In the genomic region with DNA sequence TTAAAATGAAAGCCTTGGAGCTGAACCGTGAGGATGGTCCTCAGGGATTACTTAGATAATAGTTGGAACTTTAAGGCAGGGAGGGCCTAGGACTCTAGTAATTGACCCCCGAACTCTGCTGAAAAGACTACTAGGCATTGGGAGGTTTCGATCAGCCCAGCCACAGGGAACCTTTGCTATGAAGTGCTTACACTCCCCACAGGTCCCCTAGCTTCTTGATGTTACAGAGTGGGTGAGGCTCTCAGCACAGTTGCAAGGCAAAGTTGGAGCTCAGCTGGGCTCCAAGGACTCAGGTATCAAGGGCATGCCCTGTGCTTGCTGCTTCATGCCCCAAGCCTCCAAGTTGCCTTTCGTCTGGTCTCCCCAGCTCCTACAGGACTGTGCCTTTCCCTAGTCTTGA, we compare ENCODE assay signal across 8 mouse cellular contexts. TPM values are rescaled to one million over a fixed set of nuclear protein-coding genes. Genes with fewer than 3 reads are reported as not detected.
DNase-seq lines count a peak whose midpoint lies in the region; ATAC-seq lines count a peak whose summit lies in the region.

No protein-coding gene starts in this region.

- peaks cover 49% of the 10 kb centered on the region for H3K4me1 ChIP-seq in heart, embryonic 15.5 days (replicated peaks)
- H3K4me1 ChIP-seq in brown adipose tissue, adult 24 weeks (ENCODE audit: control insufficient read depth, insufficient read depth, insufficient read length, low read length), result peaks cover 23% of the 10 kb centered on the region
- peaks cover 24% of the 10 kb centered on the region for H3K4me1 ChIP-seq in hindbrain, embryonic 16.5 days (ENCODE audit: control insufficient read depth, insufficient read depth, low read depth, low read length)
- H3K4me1 ChIP-seq in midbrain, embryonic 14.5 days (ENCODE audit: control insufficient read depth, insufficient read depth, low read length), result peaks cover 44% of the 10 kb centered on the region

- no peaks in the 10 kb centered on the region for H3K9me3 ChIP-seq in heart, embryonic 15.5 days (replicated peaks)
- no peaks in the 10 kb centered on the region for H3K9me3 ChIP-seq in hindbrain, embryonic 16.5 days (ENCODE audit: control insufficient read depth, low read length)
- H3K9me3 ChIP-seq in midbrain, embryonic 14.5 days (ENCODE audit: control insufficient read depth, low read length), result no peaks in the 10 kb centered on the region

- peak overlapping the region; percentile 80 for H3K27ac ChIP-seq in heart, embryonic 15.5 days
- H3K27ac ChIP-seq in brown adipose tissue, adult 24 weeks (replicated peaks; ENCODE audit: low read depth, low read length), result peak overlapping the region; percentile 51
- H3K27ac ChIP-seq in hindbrain, embryonic 16.5 days (ENCODE audit: low read depth, low read length), result no peak overlapping the region
- 0 out of 2 replicates have a peak overlapping the region, but pooled peaks have one; percentile 89 for H3K27ac ChIP-seq in midbrain, embryonic 14.5 days (replicated peaks; ENCODE audit: low read depth, low read length)

- ATAC-seq in heart, embryonic 15.5 days (replicated peaks; ENCODE audit: insufficient number of reproducible peaks, insufficient read depth, low FRiP score, low read depth), result no peak
- ATAC-seq in hindbrain, embryonic 16.5 days, result no peak
- no peak for ATAC-seq in midbrain, embryonic 14.5 days (ENCODE audit: low FRiP score, low TSS enrichment)

- H3K4me3 ChIP-seq in heart, embryonic 15.5 days, result peak overlapping the region; percentile 61
- H3K4me3 ChIP-seq in brown adipose tissue, adult 24 weeks (ENCODE audit: insufficient read depth, low read depth, low read length), result peak overlapping the region; percentile 92
- peak overlapping the region; percentile 96 for H3K4me3 ChIP-seq in hindbrain, embryonic 16.5 days (ENCODE audit: low read length)
- peak overlapping the region; percentile 85 for H3K4me3 ChIP-seq in midbrain, embryonic 14.5 days (replicated peaks; ENCODE audit: low read depth, low read length)

- no peaks in the 10 kb centered on the region for H3K36me3 ChIP-seq in heart, embryonic 15.5 days
- no peaks in the 10 kb centered on the region for H3K36me3 ChIP-seq in hindbrain, embryonic 16.5 days (ENCODE audit: control insufficient read depth, insufficient read depth, low read length)
- H3K36me3 ChIP-seq in midbrain, embryonic 14.5 days (ENCODE audit: control insufficient read depth, insufficient read depth, low read length), result 0 out of 2 replicates have a peak, but pooled peaks cover 3% of the 10 kb centered on the region

- DNase-seq in heart, postnatal 4 days, result no peak
- DNase-seq in midbrain, embryonic 14.5 days, result no peak
- no peak for DNase-seq in spleen, adult 12 weeks (ENCODE audit: low spot score)
- no peak for DNase-seq in cerebellum, postnatal 10 days
- DNase-seq in frontal cortex, postnatal 10 days (ENCODE audit: low spot score in 2 of 2), result no peak

- H3K27me3 ChIP-seq in heart, embryonic 15.5 days, result no peaks in the 10 kb centered on the region
- peaks cover 6% of the 10 kb centered on the region; the same call in 1 of the 2 replicates for H3K27me3 ChIP-seq in hindbrain, embryonic 16.5 days (replicated peaks; ENCODE audit: control insufficient read depth, insufficient read depth, low read length)
- H3K27me3 ChIP-seq in midbrain, embryonic 14.5 days (ENCODE audit: control insufficient read depth, insufficient read depth, low read length), result 0 out of 2 replicates have a peak, but pooled peaks cover 6% of the 10 kb centered on the region

- H3K4me2 ChIP-seq in heart, embryonic 15.5 days, result peak overlapping the region; percentile 80
- H3K4me2 ChIP-seq in hindbrain, embryonic 16.5 days (ENCODE audit: low read length), result peak overlapping the region; percentile 69
- peak overlapping the region; percentile 95 for H3K4me2 ChIP-seq in midbrain, embryonic 14.5 days (ENCODE audit: low read length)

- peak overlapping the region; percentile 85 for H3K9ac ChIP-seq in heart, embryonic 15.5 days
- peak overlapping the region; percentile 100 for H3K9ac ChIP-seq in hindbrain, embryonic 16.5 days (ENCODE audit: low read depth, low read length)
- H3K9ac ChIP-seq in midbrain, embryonic 14.5 days (replicated peaks; ENCODE audit: low read length), result peak overlapping the region; percentile 100

- 39% methylated on average over 4 of the region's 4 CpGs for WGBS in heart, embryonic 15.5 days
- WGBS in hindbrain, embryonic 16.5 days, result 38% methylated on average over 4 of the region's 4 CpGs
- whole genome bisulfite sequencing in midbrain, embryonic 14.5 days, result 42% methylated on average over 4 of the region's 4 CpGs

RNA-seq across cellular contexts. Expression of gene Pcgf3, which starts 1.4 kb away (rescaled TPM):
- polyA plus RNA-seq in heart, embryonic 15.5 days (2015; fragmentation: Nextera tagmentation; extraction: Ambion mirVana), result 15.2 and 17.9 TPM in 2 replicates
- 10 to 100 TPM; 61.1 to 64.9 TPM for total RNA-seq in heart, postnatal 4 days (2021)
- 8.4 and 21.9 TPM in 2 replicates for polyA plus RNA-seq in brown adipose tissue, adult 24 weeks (2012; ENCODE audit: insufficient read depth, insufficient read length, missing spikeins)
- 20.2 and 22.8 TPM in 2 replicates for polyA plus RNA-seq in hindbrain, embryonic 16.5 days (2015; fragmentation: Nextera tagmentation; extraction: Ambion mirVana)
- polyA plus RNA-seq in midbrain, embryonic 14.5 days (2014; fragmentation: Nextera tagmentation; extraction: Ambion mirVana), result 28.1 and 35.2 TPM in 2 replicates

RNA-seq across cellular contexts. Expression of gene Mfsd7a, which starts 13.8 kb away (rescaled TPM):
- 0.35 and 0.43 TPM in 2 replicates for polyA plus RNA-seq in heart, embryonic 15.5 days (2015; fragmentation: Nextera tagmentation; extraction: Ambion mirVana)
- under 1 TPM; 0.64 to 0.70 TPM for total RNA-seq in heart, postnatal 4 days (2021)
- 0.55 and 0.92 TPM in 2 replicates for polyA plus RNA-seq in brown adipose tissue, adult 24 weeks (2012; ENCODE audit: insufficient read depth, insufficient read length, missing spikeins)
- 0.20 and 0.29 TPM in 2 replicates for polyA plus RNA-seq in hindbrain, embryonic 16.5 days (2015; fragmentation: Nextera tagmentation; extraction: Ambion mirVana)
- polyA plus RNA-seq in midbrain, embryonic 14.5 days (2014; fragmentation: Nextera tagmentation; extraction: Ambion mirVana), result not detected in 2 replicates

RNA-seq across cellular contexts. Expression of gene Atp5k, which starts 28.2 kb away (rescaled TPM):
- 639 and 1,118 TPM in 2 replicates for polyA plus RNA-seq in heart, embryonic 15.5 days (2015; fragmentation: Nextera tagmentation; extraction: Ambion mirVana)
- total RNA-seq in heart, postnatal 4 days (2021), result 100 to 1,000 TPM; 674 to 726 TPM
- polyA plus RNA-seq in brown adipose tissue, adult 24 weeks (2012; ENCODE audit: insufficient read depth, insufficient read length, missing spikeins), result 2,801 and 3,055 TPM in 2 replicates
- polyA plus RNA-seq in hindbrain, embryonic 16.5 days (2015; fragmentation: Nextera tagmentation; extraction: Ambion mirVana), result 329 and 384 TPM in 2 replicates
- polyA plus RNA-seq in midbrain, embryonic 14.5 days (2014; fragmentation: Nextera tagmentation; extraction: Ambion mirVana), result 376 and 494 TPM in 2 replicates
